Mouse (Mus musculus) heart, adult 9 months (tissue): ENCODE data around the gene Olfr532.
"Not testable (repeated sequence)": the region's sequence is repeated elsewhere in the genome, so short reads cannot be mapped to it uniquely, and the experiment has no call there.

ENCODE experiments used
- DNase-seq, 2 experiments: peaks; one replicate each; pipeline ENCODE4 v3.0.0; 2022; ENCODE audit warnings: low spot score in 2 of 2

Gene Olfr532

DNA sequence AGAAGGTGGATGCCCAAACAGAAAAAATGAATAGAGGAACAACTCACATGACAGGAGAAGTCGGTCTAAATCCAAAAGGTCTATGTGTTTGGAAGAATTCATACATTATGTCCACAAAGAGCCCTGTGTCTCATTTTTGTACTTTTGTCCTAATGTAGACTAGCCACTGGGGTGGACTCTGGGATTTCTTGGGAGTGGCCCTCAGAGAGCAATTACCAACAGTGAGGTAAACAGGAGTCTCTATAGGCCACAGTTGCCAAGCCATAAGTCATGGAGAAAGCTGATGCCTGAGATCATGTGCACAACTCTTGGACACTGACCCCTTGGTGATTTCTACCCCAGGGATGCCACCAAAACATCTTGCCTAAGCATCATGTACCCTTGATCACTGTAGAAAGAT lies at the start of gene Olfr532:
Olfr532 (minus strand) TSS at position 101 of the 400 bp plus-strand sequence.
- no peak for DNase-seq

DNA sequence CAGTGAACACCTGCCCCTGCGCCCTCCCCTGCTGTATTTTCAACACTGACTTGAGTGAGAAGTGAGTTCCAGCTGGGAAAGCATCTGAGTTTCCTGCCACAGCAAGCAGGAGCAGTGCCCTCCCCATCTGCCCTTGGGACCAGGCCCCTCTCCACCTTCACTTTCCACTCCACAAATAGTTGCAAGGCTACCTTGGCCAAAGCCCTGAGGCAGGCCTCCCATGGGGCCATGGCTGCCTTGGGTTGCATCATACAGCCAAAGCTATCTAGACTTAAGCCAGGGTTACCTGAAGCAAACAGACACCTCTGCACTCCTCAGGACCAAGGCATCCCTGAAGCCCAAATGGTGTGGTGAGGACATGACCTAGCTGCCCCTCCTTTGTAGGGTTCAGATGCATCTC lies 41.6 kb upstream of the Olfr532 start, which contains the start of gene Olfr533:
Olfr533 (plus strand) TSS at position 301 of the 400 bp plus-strand sequence.
- not testable (repeated sequence) for DNase-seq

DNA sequence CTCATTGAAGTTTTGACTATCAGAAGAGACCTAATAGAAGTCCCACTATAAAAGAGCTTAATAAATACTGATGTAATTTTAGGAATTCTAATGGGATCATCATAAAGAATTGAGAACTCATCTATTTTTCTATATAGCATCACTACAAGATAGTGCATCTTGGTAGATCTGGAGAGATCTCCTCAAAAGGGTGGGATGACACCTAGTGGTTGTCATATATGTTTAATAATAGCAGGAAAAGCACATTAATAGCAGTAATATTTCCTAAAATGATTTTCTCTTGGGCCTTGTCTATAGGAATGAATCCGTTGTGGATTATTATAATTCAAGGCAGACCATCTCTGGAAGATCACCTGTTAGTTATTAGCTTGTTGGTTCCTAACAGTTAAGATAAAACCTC lies 21.7 kb upstream of the Olfr532 start:
- DNase-seq: no peak

DNA sequence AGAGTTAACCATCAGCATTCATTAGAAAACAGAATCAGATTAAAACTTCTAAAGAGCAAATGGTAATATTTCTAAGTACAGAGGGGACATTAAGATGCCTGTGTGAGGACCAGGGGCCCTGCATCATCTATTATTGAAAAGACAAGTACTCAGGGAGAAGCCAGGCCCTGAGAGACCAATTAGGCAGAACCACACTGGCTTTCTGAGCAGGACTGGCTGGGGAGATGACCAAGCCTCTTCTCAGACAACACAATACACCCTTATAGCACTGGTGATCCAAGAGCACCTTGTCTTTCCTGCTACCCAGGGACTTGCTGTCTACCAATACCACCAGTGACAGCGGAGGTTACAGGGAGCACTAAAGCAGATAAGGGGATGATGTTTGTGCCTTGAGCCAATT lies 18.6 kb downstream of the Olfr532 start, which contains the start of gene Olfr531:
Olfr531 (minus strand) TSS at position 101 of the 400 bp plus-strand sequence.
- DNase-seq: no peak

DNA sequence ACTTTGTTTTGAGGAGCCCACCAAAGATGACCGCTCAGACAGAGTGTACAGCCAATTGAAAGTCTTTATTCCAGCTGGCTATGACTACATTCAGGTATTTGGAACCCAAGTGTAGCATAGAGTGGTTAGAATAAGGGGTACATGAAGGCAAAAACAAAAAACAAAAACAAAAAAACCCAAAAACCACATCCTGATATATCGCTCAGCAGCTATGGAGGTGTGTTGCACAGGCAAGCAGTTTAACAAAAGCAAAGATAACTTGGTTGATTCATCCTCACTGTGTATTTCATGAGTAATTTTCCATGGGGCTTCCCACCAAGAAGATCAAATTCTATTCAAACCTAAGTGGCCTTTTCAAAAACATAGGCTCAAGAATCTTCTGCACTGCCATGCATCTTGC lies 44.5 kb downstream of the Olfr532 start:
- DNase-seq: no peak

DNA sequence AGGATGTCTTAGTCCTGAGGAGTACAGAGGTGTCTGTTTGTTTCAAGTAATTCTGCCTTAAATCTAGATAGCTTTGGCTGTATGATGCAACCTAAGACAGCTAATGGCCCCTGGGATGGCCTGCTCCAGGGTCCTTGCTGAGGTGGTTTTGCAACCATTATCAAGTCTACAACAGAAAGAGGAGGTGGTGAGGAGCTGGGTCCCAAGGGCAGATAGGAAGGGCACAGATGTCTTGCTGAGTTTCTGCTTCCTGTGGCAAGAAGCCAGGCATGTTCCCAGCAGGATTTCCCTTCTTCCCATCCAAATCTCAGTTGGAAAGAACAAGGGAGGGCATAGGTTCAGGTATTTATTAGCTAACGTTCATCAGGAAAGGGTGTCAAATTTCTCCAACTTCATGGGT lies 45.2 kb downstream of the Olfr532 start, which contains the start of gene Olfr530:
Olfr530 (minus strand) TSS at position 101 of the 400 bp plus-strand sequence.
- DNase-seq: no peak

DNA sequence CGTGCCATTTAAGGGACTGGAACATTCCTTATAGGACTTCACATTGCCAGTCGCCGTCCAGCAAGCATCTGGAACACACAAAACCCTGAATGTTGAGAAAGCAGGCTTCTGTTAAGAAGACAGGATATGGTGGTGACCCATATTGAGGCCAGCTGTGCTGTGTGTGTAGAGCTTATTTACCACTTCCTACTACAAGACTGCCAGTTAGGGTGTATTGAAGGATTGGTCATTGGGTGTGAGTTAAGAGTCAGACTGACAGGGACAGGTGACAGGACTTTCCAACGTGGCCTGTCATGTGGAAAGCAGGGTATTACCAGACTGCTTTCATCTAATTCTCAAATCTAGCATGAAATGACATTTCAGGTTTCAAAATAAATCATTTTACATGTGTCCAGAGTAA lies 47.1 kb downstream of the Olfr532 start:
- no peak for DNase-seq
